ENCODE assay signal across 25 mouse cellular contexts in the genomic region with DNA sequence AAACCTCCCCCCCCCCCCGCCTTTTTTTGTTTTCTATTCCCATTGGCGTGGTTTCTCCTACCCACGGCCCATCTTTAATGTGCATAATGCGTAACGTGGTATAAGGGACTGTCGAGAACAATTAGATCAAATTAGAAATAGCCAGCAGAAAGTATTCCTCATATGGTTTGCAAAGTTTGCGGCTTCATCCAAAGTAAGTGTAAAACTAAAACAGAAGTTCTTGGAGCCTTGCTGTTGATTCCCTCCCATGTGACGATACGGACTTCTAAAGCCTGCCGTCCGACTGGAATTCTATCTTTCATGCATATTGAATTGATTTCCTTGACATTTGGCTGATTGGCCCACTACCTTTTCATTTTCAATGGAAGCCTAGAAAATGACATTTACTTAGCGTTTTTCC.
"Had no signal": no experiment of that assay in that cellular context is flagged by ENCODE, and none has a peak within 500 bp of the region (broad histone marks: within the 10 kb centered on the region; RNA-seq: fewer than 3 reads in every experiment).

No protein-coding gene starts in this region.

- H3K36me3 ChIP-seq: heart, embryonic 15.5 days; hindbrain, embryonic 13.5 days; hindbrain, embryonic 15.5 days; kidney, embryonic 15.5 days; limb, embryonic 13.5 days; limb, embryonic 15.5 days; liver, embryonic 12.5 days had no signal

- H3K4me3 ChIP-seq: heart, embryonic 15.5 days; hindbrain, embryonic 13.5 days; hindbrain, embryonic 15.5 days; kidney, embryonic 15.5 days; limb, embryonic 13.5 days; limb, embryonic 15.5 days; liver, embryonic 12.5 days had no signal

- H3K4me2 ChIP-seq: heart, embryonic 11.5 days; heart, embryonic 15.5 days; hindbrain, embryonic 13.5 days; hindbrain, embryonic 15.5 days; kidney, embryonic 15.5 days; limb, embryonic 13.5 days; limb, embryonic 15.5 days; liver, embryonic 12.5 days had no signal

- ATAC-seq: hindbrain, postnatal 0 days; intestine, embryonic 16.5 days; liver, embryonic 12.5 days had no signal

- H3K27ac ChIP-seq: heart, embryonic 15.5 days; hindbrain, embryonic 13.5 days; hindbrain, embryonic 15.5 days; hindbrain, postnatal 0 days; kidney, embryonic 15.5 days; kidney, postnatal 0 days; limb, embryonic 13.5 days; limb, embryonic 15.5 days; liver, embryonic 12.5 days; liver, embryonic 14.5 days had no signal

- H3K9ac ChIP-seq: heart, embryonic 15.5 days; hindbrain, embryonic 13.5 days; hindbrain, embryonic 15.5 days; kidney, embryonic 15.5 days; limb, embryonic 13.5 days; limb, embryonic 15.5 days; liver, embryonic 12.5 days; liver, embryonic 14.5 days had no signal

- DNase-seq: gastrocnemius, postnatal 14 days; gastrocnemius, postnatal 36 days; heart, adult 18-20 months; heart, postnatal 14 days; heart, postnatal 36 days; kidney, adult 11 months; kidney, adult 2 months; kidney, adult 9 months; kidney, postnatal 14 days; kidney, postnatal 36 days; layer of hippocampus, adult 9-11 months; layer of hippocampus, postnatal 36 days; left cerebral cortex, postnatal 4 days had no signal

- H3K27me3 ChIP-seq: heart, embryonic 15.5 days; hindbrain, embryonic 13.5 days; hindbrain, embryonic 15.5 days; limb, embryonic 15.5 days; liver, embryonic 12.5 days had no signal

- H3K9me3 ChIP-seq: heart, embryonic 15.5 days; hindbrain, embryonic 13.5 days; hindbrain, embryonic 15.5 days; kidney, embryonic 15.5 days; limb, embryonic 13.5 days; limb, embryonic 15.5 days; liver, embryonic 12.5 days had no signal

- H3K4me1 ChIP-seq: hindbrain, embryonic 15.5 days; kidney, embryonic 15.5 days; limb, embryonic 13.5 days; liver, embryonic 12.5 days had no signal
